Mouse (Mus musculus) limb, embryonic 12.5 days (tissue): Measurements from ENCODE around the gene Fbxw11. TPM values are rescaled to one million over a fixed set of nuclear protein-coding genes. Genes with fewer than 3 reads are reported as not detected.

Experiments used
- ATAC-seq: fragments of 200-750 bp; cut with Nextera tagmentation; 2 replicates; pipeline ENCODE4 v1.8.0; 2017; ENCODE audit warnings: low read depth, moderate TSS enrichment; ENCODE audit not compliant: insufficient number of reproducible peaks, insufficient read depth, low FRiP score, low TSS enrichment
- H3K27ac ChIP-seq: fragments of 300-500 bp; sonication (generic); 2 replicates; pipeline ENCODE4 v1.5.1; 2016; ENCODE audit warnings: mild to moderate bottlenecking, moderate library complexity
- H3K27me3 ChIP-seq: fragments of 300-500 bp; sonication (generic); 2 replicates; pipeline ENCODE4 v1.6.1; 2016; ENCODE audit warnings: mild to moderate bottlenecking, moderate library complexity
- H3K36me3 ChIP-seq: fragments of 300-500 bp; sonication (generic); 2 replicates; pipeline ENCODE4 v1.6.1; 2016; ENCODE audit warnings: mild to moderate bottlenecking, moderate library complexity
- H3K4me1 ChIP-seq: fragments of 300-500 bp; sonication (generic); replicated peaks from 2 replicates; pipeline ENCODE4 v1.6.1; 2016
- H3K4me2 ChIP-seq: fragments of 300-500 bp; sonication (generic); 2 replicates; pipeline ENCODE4 v1.6.1; 2016; ENCODE audit warnings: mild to moderate bottlenecking, moderate library complexity
- H3K4me3 ChIP-seq: fragments of 300-500 bp; sonication (generic); replicated peaks from 2 replicates; pipeline ENCODE4 v1.5.1; 2016; ENCODE audit warnings: mild to moderate bottlenecking
- H3K9ac ChIP-seq: fragments of 300-500 bp; sonication (generic); replicated peaks from 2 replicates; pipeline ENCODE4 v1.6.1; 2016; ENCODE audit warnings: mild to moderate bottlenecking, moderate library complexity
- H3K9me3 ChIP-seq: fragments of 300-500 bp; sonication (generic); 2 replicates; pipeline ENCODE4 v1.6.1; 2016; ENCODE audit warnings: mild to moderate bottlenecking, moderate library complexity
- WGBS: fragments of 180-500 bp; shearing (Covaris S2); methylation state at CpG from one replicate; pipeline ENCODE4 v1.1.7; 2016; 5-methylcytosine and 5-hydroxymethylcytosine counted together
- polyA plus RNA-seq: library from polyadenylated mRNA; unstranded; fragments of >200 nt; fragmentation: Nextera tagmentation; extraction: Ambion mirVana; gene quantifications from 2 replicates; pipeline ENCODE4 v1.2.1, GENCODE M21; 2016

The Fbxw11 gene
- polyA plus RNA-seq, 1 experiment from 2014 or later: 91.0 TPM

- Histone ChIP-seq H3K4me3 (peak overlapping the region; percentile 99), H3K4me2 (peak overlapping the region; percentile 88), H3K27ac (peak overlapping the region; percentile 99)
These were observed 669 bp downstream of the Fbxw11 start for GRCm38 (mm10) chr11:32642899-32643886.

GRCm38 (mm10) chr11:32644010-32644409 lies 1.5 kb downstream of the Fbxw11 start:
- H3K27me3 ChIP-seq: no peaks in the 10 kb centered on the region
- peak overlapping the region; percentile 99 for H3K4me3 ChIP-seq
- H3K9ac ChIP-seq: peak overlapping the region; percentile 98
- H3K36me3 ChIP-seq: no peaks in the 10 kb centered on the region
- H3K9me3 ChIP-seq: no peaks in the 10 kb centered on the region
- ATAC-seq: no peak
- H3K4me1 ChIP-seq: peaks cover 30% of the 10 kb centered on the region
- peak overlapping the region; percentile 88 for H3K4me2 ChIP-seq
- H3K27ac ChIP-seq: peak overlapping the region; percentile 99; the same call in 1 of the 2 replicates
- WGBS: 58% methylated on average over 3 of the region's 3 CpGs

More at GRCm38 (mm10) chr11:32642899-32643886, 669 bp downstream of the Fbxw11 start:
- Histone ChIP-seq H3K9ac (peak overlapping the region; percentile 98), H3K4me1 (peaks cover 38% of the 10 kb centered on the region), H3K36me3 (no peaks in the 10 kb centered on the region), H3K27me3 (no peaks in the 10 kb centered on the region), H3K9me3 (no peaks in the 10 kb centered on the region)
- under 1% methylated on average over 46 of the region's 54 CpGs for WGBS
- ATAC-seq: peak; percentile 64

GRCm38 (mm10) chr11:32647265-32647664 lies 4.7 kb downstream of the Fbxw11 start:
- no peaks in the 10 kb centered on the region for H3K9me3 ChIP-seq
- no peak for ATAC-seq
- no peaks in the 10 kb centered on the region for H3K36me3 ChIP-seq
- no peaks in the 10 kb centered on the region for H3K27me3 ChIP-seq
- 95% methylated on average over 2 of the region's 2 CpGs for WGBS
- peaks cover 12% of the 10 kb centered on the region for H3K4me1 ChIP-seq
- no peak overlapping the region for H3K4me3 ChIP-seq
- H3K27ac ChIP-seq: no peak overlapping the region
- H3K9ac ChIP-seq: no peak overlapping the region
- no peak overlapping the region for H3K4me2 ChIP-seq

GRCm38 (mm10) chr11:32650236-32650749 lies 7.8 kb downstream of the Fbxw11 start:
- H3K9me3 ChIP-seq: no peaks in the 10 kb centered on the region
- H3K4me3 ChIP-seq: no peak overlapping the region
- 0 out of 2 replicates have a peak, but pooled peaks cover 6% of the 10 kb centered on the region for H3K4me1 ChIP-seq
- no peak for ATAC-seq
- H3K27ac ChIP-seq: no peak overlapping the region
- H3K9ac ChIP-seq: no peak overlapping the region
- H3K27me3 ChIP-seq: no peaks in the 10 kb centered on the region
- H3K36me3 ChIP-seq: no peaks in the 10 kb centered on the region
- no peak overlapping the region for H3K4me2 ChIP-seq

- Histone ChIP-seq H3K27me3 (no peaks in the 10 kb centered on the region), H3K4me2 (no peak overlapping the region), H3K9me3 (no peaks in the 10 kb centered on the region), H3K27ac (no peak overlapping the region), H3K36me3 (no peaks in the 10 kb centered on the region), H3K4me1 (0 out of 2 replicates have a peak, but pooled peaks cover 6% of the 10 kb centered on the region), H3K4me3 (no peak overlapping the region), H3K9ac (no peak overlapping the region)
- ATAC-seq: no peak
- WGBS: 92% methylated on average over 7 of the region's 7 CpGs
These were observed 8.5 kb downstream of the Fbxw11 start for GRCm38 (mm10) chr11:32650893-32651590.

GRCm38 (mm10) chr11:32651723-32652122 lies 9.2 kb downstream of the Fbxw11 start:
- Histone ChIP-seq H3K27ac (no peak overlapping the region), H3K4me3 (no peak overlapping the region), H3K4me2 (no peak overlapping the region), H3K4me1 (0 out of 2 replicates have a peak, but pooled peaks cover 5% of the 10 kb centered on the region), H3K9ac (no peak overlapping the region), H3K27me3 (no peaks in the 10 kb centered on the region), H3K9me3 (no peaks in the 10 kb centered on the region), H3K36me3 (no peaks in the 10 kb centered on the region)
- 82% methylated on average over 1 of the region's 1 CpGs for WGBS
- no peak for ATAC-seq

GRCm38 (mm10) chr11:32662082-32662656 lies 19.6 kb downstream of the Fbxw11 start:
- WGBS: 89% methylated on average over 1 of the region's 1 CpGs
- no peak overlapping the region for H3K4me2 ChIP-seq

GRCm38 (mm10) chr11:32665639-32666038 lies 23.1 kb downstream of the Fbxw11 start:
- H3K4me2 ChIP-seq: no peak overlapping the region
- H3K9me3 ChIP-seq: no peaks in the 10 kb centered on the region
- peaks cover 13% of the 10 kb centered on the region for H3K4me1 ChIP-seq
- no peaks in the 10 kb centered on the region for H3K27me3 ChIP-seq
- WGBS: 91% methylated on average over 3 of the region's 3 CpGs
- H3K36me3 ChIP-seq: no peaks in the 10 kb centered on the region
- H3K4me3 ChIP-seq: no peak overlapping the region
- no peak for ATAC-seq
- no peak overlapping the region for H3K27ac ChIP-seq
- no peak overlapping the region for H3K9ac ChIP-seq

More at GRCm38 (mm10) chr11:32662082-32662656, 19.6 kb downstream of the Fbxw11 start:
- no peak overlapping the region for H3K9ac ChIP-seq
- H3K9me3 ChIP-seq: no peaks in the 10 kb centered on the region
- ATAC-seq: no peak
- peaks cover 10% of the 10 kb centered on the region for H3K4me1 ChIP-seq
- no peaks in the 10 kb centered on the region for H3K27me3 ChIP-seq
- no peak overlapping the region for H3K27ac ChIP-seq
- H3K36me3 ChIP-seq: no peaks in the 10 kb centered on the region
- no peak overlapping the region for H3K4me3 ChIP-seq

- no peak for ATAC-seq
- Histone ChIP-seq H3K27ac (no peak overlapping the region), H3K36me3 (no peaks in the 10 kb centered on the region), H3K4me3 (no peak overlapping the region), H3K4me2 (no peak overlapping the region), H3K4me1 (peaks cover 13% of the 10 kb centered on the region), H3K9me3 (no peaks in the 10 kb centered on the region), H3K9ac (no peak overlapping the region), H3K27me3 (no peaks in the 10 kb centered on the region)
These were observed 24.5 kb downstream of the Fbxw11 start for GRCm38 (mm10) chr11:32666983-32667382.

- H3K9me3 ChIP-seq: no peaks in the 10 kb centered on the region
- WGBS: 91% methylated on average over 4 of the region's 4 CpGs
- peaks cover 9% of the 10 kb centered on the region for H3K4me1 ChIP-seq
- H3K27me3 ChIP-seq: no peaks in the 10 kb centered on the region
- no peak overlapping the region for H3K4me3 ChIP-seq
- ATAC-seq: no peak
- no peaks in the 10 kb centered on the region for H3K36me3 ChIP-seq
- H3K4me2 ChIP-seq: no peak overlapping the region
- no peak overlapping the region for H3K27ac ChIP-seq
- no peak overlapping the region for H3K9ac ChIP-seq
These were observed 29.0 kb downstream of the Fbxw11 start for GRCm38 (mm10) chr11:32671480-32671879.

- no peak overlapping the region for H3K9ac ChIP-seq
- H3K27me3 ChIP-seq: no peaks in the 10 kb centered on the region
- H3K9me3 ChIP-seq: no peaks in the 10 kb centered on the region
- ATAC-seq: no peak
- no peak overlapping the region; the same call in 1 of the 2 replicates for H3K27ac ChIP-seq
- peaks cover 17% of the 10 kb centered on the region for H3K4me1 ChIP-seq
- no peaks in the 10 kb centered on the region for H3K36me3 ChIP-seq
- WGBS: 65% methylated on average over 3 of the region's 3 CpGs
- no peak overlapping the region for H3K4me2 ChIP-seq
- no peak overlapping the region for H3K4me3 ChIP-seq
These were observed 34.3 kb downstream of the Fbxw11 start for GRCm38 (mm10) chr11:32676777-32677176.
